Mouse (Mus musculus) central nervous system, embryonic 14 days (tissue): ENCODE measurements around the gene Itfg1. TPM values are rescaled to one million over a fixed set of nuclear protein-coding genes. Genes with fewer than 3 reads are reported as not detected.

Experiments used
- polyA plus RNA-seq: library from polyadenylated mRNA; depleted of rRNA; stranded (reverse); fragments of >200 nt; gene quantifications from 2 replicates; pipeline ENCODE4 v1.2.3, GENCODE M21; 2012; rRNA removed

The Itfg1 gene
- polyA plus RNA-seq = 62.5 and 67.0 TPM in 2 replicates

GRCm38 (mm10) chr8:85840657-85841488 lies at the start of gene Itfg1, which contains the start of gene Phkb:
Gene Itfg1, minus strand, starts transcription at chr8:85840921.
Gene Phkb, plus strand, starts transcription at chr8:85840959.

GRCm38 (mm10) chr8:85700751-85701351 lies 139.9 kb downstream of the Itfg1 start, which contains the start of gene Neto2:
Gene Neto2, minus strand, starts transcription at chr8:85700924.

Other genes with a start within 250 kb of the Itfg1 start
- 31.9 and 39.9 TPM in 2 replicates for gene Neto2, start 140.0 kb downstream of the Itfg1 start, polyA plus RNA-seq
- 23.7 and 25.0 TPM in 2 replicates for gene Phkb, start within 50 bp of the Itfg1 start, polyA plus RNA-seq